Mouse (Mus musculus) liver, embryonic 16.5 days (tissue): ENCODE measurements at regions not wholly inside any gene's neighbourhood (a gene's known extent, or its start where the extent isn't known, plus 50 kb on each side); places are given as distances from the start of the nearest gene placed in this dataset.

ENCODE experiments used
- ATAC-seq: fragments of 200-750 bp; cut with Nextera tagmentation; 2 replicates; pipeline ENCODE4 v1.8.0; 2017; ENCODE audit warnings: low read depth, mild to moderate bottlenecking, moderate number of reproducible peaks, moderate library complexity
- H3K27ac ChIP-seq: fragments of 300-500 bp; sonication (generic); 2 replicates; pipeline ENCODE4 v1.5.1; 2014; ENCODE audit warnings: mild to moderate bottlenecking, low read length
- H3K27me3 ChIP-seq: fragments of 300-500 bp; sonication (generic); 2 replicates; pipeline ENCODE4 v1.6.1; 2014; ENCODE audit warnings: low read depth, low read length, mixed read lengths; ENCODE audit not compliant: control insufficient read depth, insufficient read depth
- H3K36me3 ChIP-seq: fragments of 300-500 bp; sonication (generic); 2 replicates; pipeline ENCODE4 v1.6.1; 2014; ENCODE audit warnings: mild to moderate bottlenecking; ENCODE audit not compliant: control insufficient read depth, insufficient read depth
- H3K4me1 ChIP-seq: fragments of 300-500 bp; sonication (generic); 2 replicates; pipeline ENCODE4 v1.6.1; 2014; ENCODE audit warnings: low read depth, low read length, mixed read lengths; ENCODE audit not compliant: control insufficient read depth
- H3K4me2 ChIP-seq: fragments of 300-500 bp; sonication (generic); 2 replicates; pipeline ENCODE4 v1.6.1; 2014; ENCODE audit warnings: low read depth, low read length, mixed read lengths
- H3K4me3 ChIP-seq: fragments of 300-500 bp; sonication (generic); 2 replicates; pipeline ENCODE4 v1.5.1; 2014; ENCODE audit warnings: low read depth, mild to moderate bottlenecking, low read length
- H3K9ac ChIP-seq: fragments of 300-500 bp; sonication (generic); 2 replicates; pipeline ENCODE4 v1.6.1; 2014; ENCODE audit warnings: low read depth, low read length
- H3K9me3 ChIP-seq: fragments of 300-500 bp; sonication (generic); replicated peaks from 2 replicates; pipeline ENCODE4 v1.6.1; 2016; ENCODE audit warnings: low read length; ENCODE audit not compliant: control insufficient read depth
- WGBS: fragments of 180-500 bp; shearing (Covaris S2); extraction: QIAGEN DNeasy Blood & Tissue Kit; methylation state at CpG from one replicate; pipeline ENCODE4 v1.1.7; 2014; ENCODE audit not compliant: insufficient replicate concordance; 5-methylcytosine and 5-hydroxymethylcytosine counted together

DNA sequence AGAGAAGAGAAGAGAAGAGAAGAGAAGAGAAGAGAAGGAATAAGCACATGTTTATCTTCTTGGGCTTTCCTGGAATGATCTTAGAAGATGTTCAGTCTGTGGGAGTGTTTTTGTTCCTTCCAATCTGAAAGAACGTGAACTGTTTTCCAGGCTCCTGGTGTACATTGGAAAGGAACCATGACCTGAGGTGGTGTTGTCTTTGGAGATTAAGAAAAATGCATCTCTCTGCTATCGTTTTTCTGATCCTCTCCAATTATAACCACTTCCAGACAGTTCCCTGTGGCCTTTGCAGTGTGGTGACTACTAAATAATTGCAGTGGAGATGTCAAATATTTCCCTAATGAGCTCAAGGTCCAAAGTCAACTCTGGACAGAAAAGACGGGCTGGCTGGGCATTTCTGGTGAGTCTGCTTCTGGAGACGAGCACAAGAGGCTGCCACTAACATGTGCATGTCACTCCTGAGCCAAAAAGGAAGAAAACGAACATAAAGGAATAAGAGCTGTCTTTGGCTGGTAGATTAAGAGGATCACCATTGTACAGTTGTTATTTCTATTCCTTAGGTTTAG lies 431.7 kb downstream of the Adgrl2 start:
- no peaks in the 10 kb centered on the region for H3K36me3 ChIP-seq

DNA sequence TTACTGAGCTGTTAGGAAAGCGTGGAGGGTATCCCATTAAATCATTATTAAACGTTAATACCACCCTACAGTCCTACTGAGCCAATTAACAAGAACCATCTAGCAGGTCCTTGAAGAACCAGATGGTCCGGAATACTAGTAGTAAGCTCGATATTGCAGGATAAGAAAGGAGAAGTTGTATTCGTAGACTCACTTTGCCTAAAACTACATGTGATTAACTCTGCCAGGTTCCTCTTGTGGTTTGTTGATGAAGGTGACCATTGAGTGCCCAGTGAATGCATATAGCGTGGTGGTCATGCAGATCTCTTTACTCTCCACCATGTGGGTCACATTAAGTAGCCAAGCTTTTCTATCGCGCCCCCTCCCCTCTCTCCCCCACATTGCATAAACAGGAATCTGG lies 435.0 kb downstream of the Adgrl2 start:
- no peaks in the 10 kb centered on the region for H3K27me3 ChIP-seq
- no peak for ATAC-seq
- no peaks in the 10 kb centered on the region for H3K9me3 ChIP-seq
- H3K4me2 ChIP-seq = no peak overlapping the region
- no peaks in the 10 kb centered on the region for H3K36me3 ChIP-seq
- no peak overlapping the region for H3K4me3 ChIP-seq
- no peaks in the 10 kb centered on the region for H3K4me1 ChIP-seq
- no peak overlapping the region for H3K9ac ChIP-seq
- 53% methylated on average over 8 of the region's 8 CpGs for WGBS
- H3K27ac ChIP-seq = no peak overlapping the region

More for the DNA sequence above, 431.7 kb downstream of the Adgrl2 start:
- Histone ChIP-seq H3K9ac (no peak overlapping the region), H3K9me3 (no peaks in the 10 kb centered on the region), H3K27me3 (no peaks in the 10 kb centered on the region), H3K4me2 (no peak overlapping the region), H3K4me3 (no peak overlapping the region), H3K27ac (no peak overlapping the region), H3K4me1 (no peaks in the 10 kb centered on the region)
- 53% methylated on average over 5 of the region's 5 CpGs for WGBS
- ATAC-seq = no peak

DNA sequence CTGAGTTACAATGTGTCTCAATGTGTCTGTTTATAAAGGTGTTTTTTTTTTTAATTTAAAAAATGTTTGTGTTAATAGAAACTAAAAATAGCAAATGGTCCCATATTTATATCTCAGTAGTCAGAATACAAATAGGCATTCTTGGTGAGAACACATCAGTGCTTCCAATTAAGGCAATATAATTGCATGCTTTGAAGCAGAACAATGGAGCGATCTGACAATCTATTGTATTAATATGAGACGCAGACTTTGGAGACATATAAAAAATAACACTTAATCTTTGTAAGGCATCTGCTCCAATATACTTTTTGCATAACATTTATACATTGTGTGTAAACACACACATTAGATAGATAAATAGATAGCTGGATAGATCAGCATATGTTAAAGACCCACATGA lies 439.6 kb downstream of the Adgrl2 start:
- 80% methylated on average over 2 of the region's 2 CpGs for WGBS
- Histone ChIP-seq H3K27me3 (no peaks in the 10 kb centered on the region), H3K4me1 (no peaks in the 10 kb centered on the region), H3K4me2 (no peak overlapping the region), H3K36me3 (no peaks in the 10 kb centered on the region), H3K27ac (no peak overlapping the region), H3K4me3 (no peak overlapping the region), H3K9me3 (no peaks in the 10 kb centered on the region), H3K9ac (no peak overlapping the region)
- no peak for ATAC-seq

DNA sequence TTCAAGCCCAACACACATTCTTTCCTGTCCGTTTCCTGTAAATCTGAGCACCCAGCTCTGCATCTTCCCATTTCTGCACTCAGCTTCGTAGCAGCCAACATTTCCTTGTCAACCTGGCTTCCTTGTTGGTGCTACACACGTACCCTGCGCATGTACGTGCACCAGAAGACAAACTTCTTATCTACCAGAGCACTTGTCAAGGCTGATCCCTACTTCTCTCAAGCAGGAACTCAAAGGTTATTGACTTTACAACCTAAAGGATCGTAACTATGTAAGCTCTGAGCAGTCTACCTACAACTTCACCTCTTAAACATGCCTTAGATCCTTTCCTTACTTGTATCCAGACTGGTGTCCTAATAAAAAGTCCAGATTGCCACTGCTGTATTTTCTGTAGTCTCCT lies 445.4 kb downstream of the Adgrl2 start:
- H3K9ac ChIP-seq = no peak overlapping the region
- H3K4me2 ChIP-seq = no peak overlapping the region
- H3K4me1 ChIP-seq = no peaks in the 10 kb centered on the region
- H3K27me3 ChIP-seq = no peaks in the 10 kb centered on the region
- 38% methylated on average over 6 of the region's 6 CpGs for WGBS
- H3K27ac ChIP-seq = no peak overlapping the region
- no peaks in the 10 kb centered on the region for H3K9me3 ChIP-seq
- ATAC-seq = no peak
- no peaks in the 10 kb centered on the region for H3K36me3 ChIP-seq
- no peak overlapping the region for H3K4me3 ChIP-seq

DNA sequence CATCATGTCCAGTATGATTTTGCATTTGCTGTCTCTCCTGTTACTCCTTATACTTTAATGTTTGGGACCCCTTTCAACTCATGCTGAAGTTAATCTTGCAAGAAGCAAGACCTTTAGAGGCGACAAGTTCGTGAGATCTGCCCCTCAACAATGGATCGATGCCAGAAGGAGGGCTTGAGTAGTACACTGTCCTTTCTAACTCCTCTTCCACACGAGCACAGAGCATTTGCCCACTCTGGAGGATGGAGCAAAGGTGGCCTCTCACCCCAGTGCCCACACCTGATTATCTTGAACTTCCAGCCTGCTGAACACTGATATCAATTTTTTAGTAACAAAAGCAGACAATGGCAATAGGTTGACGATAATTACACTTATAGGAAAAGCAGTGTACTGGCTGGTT lies 448.1 kb downstream of the Adgrl2 start:
- Histone ChIP-seq H3K27ac (no peak overlapping the region), H3K36me3 (no peaks in the 10 kb centered on the region), H3K9me3 (no peaks in the 10 kb centered on the region), H3K9ac (no peak overlapping the region), H3K4me1 (no peaks in the 10 kb centered on the region), H3K4me3 (no peak overlapping the region), H3K4me2 (no peak overlapping the region), H3K27me3 (no peaks in the 10 kb centered on the region)
- WGBS = 46% methylated on average over 5 of the region's 5 CpGs
- no peak for ATAC-seq

DNA sequence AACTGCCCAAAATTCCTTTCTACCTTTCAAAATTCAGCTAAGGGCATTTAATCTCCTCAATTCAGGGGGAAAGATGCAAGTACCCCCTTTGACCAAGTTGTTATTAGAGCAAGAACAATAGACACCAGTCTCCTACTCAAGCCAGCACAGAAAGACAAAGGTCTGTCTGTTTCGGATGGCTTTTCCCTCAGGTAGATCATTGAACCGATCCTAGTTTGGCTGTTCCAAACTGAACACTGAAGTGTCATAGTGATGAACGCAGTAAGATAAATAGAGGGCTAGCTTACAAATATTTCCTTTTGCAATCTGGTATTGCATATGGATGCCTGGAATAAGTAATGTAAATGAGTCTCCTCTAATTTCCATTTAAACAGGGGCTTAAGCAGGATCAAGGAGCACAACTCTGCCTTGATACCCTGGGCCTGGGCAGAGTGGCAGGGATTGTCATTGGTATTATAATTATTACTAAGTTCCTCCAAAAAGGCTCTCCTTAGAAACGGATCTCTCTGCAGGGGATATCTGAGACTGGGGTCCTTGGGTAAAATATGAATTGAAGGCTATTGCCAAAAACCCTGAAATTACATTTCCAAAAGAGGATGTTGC lies 452.6 kb downstream of the Adgrl2 start:
- Histone ChIP-seq H3K4me2 (no peak overlapping the region), H3K9me3 (no peaks in the 10 kb centered on the region), H3K27ac (no peak overlapping the region), H3K36me3 (no peaks in the 10 kb centered on the region), H3K27me3 (no peaks in the 10 kb centered on the region), H3K4me3 (no peak overlapping the region), H3K4me1 (no peaks in the 10 kb centered on the region), H3K9ac (no peak overlapping the region)
- ATAC-seq = no peak
- 56% methylated on average over 4 of the region's 4 CpGs for WGBS

DNA sequence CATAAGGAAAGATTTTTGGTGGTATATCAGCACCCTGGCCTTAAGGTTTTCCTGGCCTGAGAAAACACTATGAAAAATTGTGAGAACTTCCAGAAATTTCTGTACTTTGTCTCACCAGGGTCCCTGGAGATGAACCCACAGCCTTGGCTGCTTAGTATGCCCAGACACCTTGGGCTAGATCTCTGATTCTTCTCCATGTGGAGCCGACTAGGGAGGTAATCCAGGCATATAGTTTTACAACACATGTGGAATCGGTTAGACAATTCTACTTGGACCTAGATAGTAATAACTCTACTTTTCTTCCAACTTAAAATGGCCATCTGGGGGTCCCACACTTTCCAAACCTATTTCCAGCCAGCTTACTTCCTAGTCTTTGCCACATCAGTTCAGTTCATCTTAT lies 460.5 kb downstream of the Adgrl2 start:
- Histone ChIP-seq H3K36me3 (no peaks in the 10 kb centered on the region), H3K9ac (no peak overlapping the region), H3K4me1 (no peaks in the 10 kb centered on the region), H3K27ac (no peak overlapping the region), H3K4me3 (no peak overlapping the region), H3K27me3 (no peaks in the 10 kb centered on the region), H3K4me2 (no peak overlapping the region), H3K9me3 (no peaks in the 10 kb centered on the region)
- 48% methylated on average over 2 of the region's 2 CpGs for WGBS
- no peak for ATAC-seq

DNA sequence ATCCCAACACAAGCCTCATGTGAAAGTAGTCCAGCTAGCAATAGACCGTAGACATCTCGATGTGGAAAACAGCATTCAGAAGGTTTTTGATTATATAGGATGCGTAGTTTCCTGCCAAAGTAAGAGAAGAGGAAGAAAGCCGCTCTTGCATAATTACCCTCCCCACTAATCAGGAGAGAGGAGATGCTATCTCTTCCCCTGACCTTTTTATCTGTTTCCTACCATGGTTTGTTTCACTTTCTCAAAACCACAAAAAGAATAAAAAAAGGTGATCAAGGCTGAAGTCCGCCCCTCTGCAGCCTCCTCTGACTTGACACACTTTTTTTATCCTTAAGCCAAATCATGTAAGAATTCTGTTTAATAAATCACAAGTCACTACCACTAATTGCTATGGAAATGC lies 480.0 kb downstream of the Adgrl2 start:
- ATAC-seq = no peak
- Histone ChIP-seq H3K4me1 (no peaks in the 10 kb centered on the region; the same call in 1 of the 2 replicates), H3K27ac (no peak overlapping the region), H3K36me3 (no peaks in the 10 kb centered on the region), H3K4me3 (no peak overlapping the region), H3K4me2 (no peak overlapping the region), H3K27me3 (no peaks in the 10 kb centered on the region), H3K9me3 (no peaks in the 10 kb centered on the region), H3K9ac (no peak overlapping the region)
- WGBS = 16% methylated on average over 5 of the region's 5 CpGs

DNA sequence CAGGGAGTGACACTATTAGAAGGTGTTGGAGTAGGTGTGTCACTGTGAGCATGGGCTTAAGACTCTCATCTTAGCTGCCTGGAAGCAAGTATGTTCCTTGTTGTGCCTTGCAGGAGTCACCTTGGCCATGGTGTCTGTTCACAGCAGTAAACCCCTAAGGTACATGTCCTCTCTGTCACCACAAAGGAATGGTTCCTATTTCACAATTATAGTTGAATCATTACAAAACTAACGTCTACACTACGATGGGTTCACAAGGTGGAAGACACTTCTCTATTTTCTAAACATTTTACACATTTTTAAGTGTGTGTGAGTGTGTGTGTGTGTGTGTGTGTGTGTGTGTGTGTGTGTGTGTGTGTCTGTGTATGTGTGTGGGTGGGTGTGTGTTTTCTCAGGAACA lies 485.4 kb downstream of the Adgrl2 start:
- 70% methylated on average over 2 of the region's 2 CpGs for WGBS
- Histone ChIP-seq H3K27ac (no peak overlapping the region), H3K4me2 (no peak overlapping the region), H3K4me1 (no peaks in the 10 kb centered on the region), H3K9me3 (no peaks in the 10 kb centered on the region), H3K9ac (no peak overlapping the region), H3K4me3 (no peak overlapping the region), H3K36me3 (no peaks in the 10 kb centered on the region), H3K27me3 (no peaks in the 10 kb centered on the region)
- ATAC-seq = no peak
